ENCODE assay signal across 8 mouse cellular contexts in the genomic region with DNA sequence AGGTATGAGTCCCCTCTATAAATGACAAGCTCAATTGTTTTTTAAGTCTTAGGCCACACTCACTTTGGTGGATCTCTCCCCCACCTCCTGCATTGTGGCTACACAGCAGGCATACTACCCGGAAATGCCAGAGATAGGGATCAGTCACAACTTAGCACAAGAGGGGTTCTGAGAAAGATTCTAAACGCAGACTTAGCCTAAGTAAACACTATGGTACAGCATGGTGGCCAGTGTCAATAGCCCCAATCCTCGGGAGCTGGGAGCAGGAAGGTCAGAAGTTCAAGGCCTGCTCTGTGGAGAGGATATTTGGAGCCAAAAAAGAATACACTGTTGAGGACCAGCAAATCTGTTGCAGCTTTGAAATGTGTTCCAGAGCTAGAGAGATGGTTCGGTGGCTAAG. TPM values are rescaled to one million over a fixed set of nuclear protein-coding genes. Genes with fewer than 3 reads are reported as not detected.
DNase-seq lines count a peak whose midpoint lies in the region; ATAC-seq and TF ChIP-seq lines count a peak whose summit lies in the region.

No protein-coding gene starts in this region.

- H3K27me3 ChIP-seq in lung, embryonic 14.5 days (ENCODE audit: insufficient read depth, low read length) = no peaks in the 10 kb centered on the region
- no peaks in the 10 kb centered on the region for H3K27me3 ChIP-seq in embryonic facial prominence, embryonic 14.5 days (replicated peaks; ENCODE audit: control insufficient read depth, insufficient read depth, low read length)
- no peaks in the 10 kb centered on the region for H3K27me3 ChIP-seq in intestine, embryonic 16.5 days (replicated peaks; ENCODE audit: control insufficient read depth, insufficient read depth, low read length)
- H3K27me3 ChIP-seq in neural tube, embryonic 14.5 days (ENCODE audit: control insufficient read depth, insufficient read depth, low read length) = no peaks in the 10 kb centered on the region

- H3K4me2 ChIP-seq in lung, embryonic 14.5 days = peak overlapping the region; percentile 96
- H3K4me2 ChIP-seq in embryonic facial prominence, embryonic 14.5 days (ENCODE audit: low read depth, low read length) = peak overlapping the region; percentile 91
- H3K4me2 ChIP-seq in intestine, embryonic 16.5 days (ENCODE audit: low read depth, low read length) = peak overlapping the region; percentile 69
- H3K4me2 ChIP-seq in neural tube, embryonic 14.5 days (ENCODE audit: low read depth, low read length) = peak overlapping the region; percentile 91

- no peak for DNase-seq in lung, embryonic 14.5 days
- no peak for DNase-seq in lung, postnatal 25 days (ENCODE audit: low spot score)
- no peak for DNase-seq in embryonic facial prominence, embryonic 14.5 days (ENCODE audit: low spot score)
- no peak for DNase-seq in cerebellum, adult 11 months
- no peak for DNase-seq in spleen, postnatal 10 days (ENCODE audit: low spot score in 2 of 2)
- DNase-seq in urinary bladder, adult 2 months (ENCODE audit: low spot score) = no peak

- H3K36me3 ChIP-seq in lung, embryonic 14.5 days (ENCODE audit: insufficient read depth) = peaks cover 22% of the 10 kb centered on the region
- H3K36me3 ChIP-seq in embryonic facial prominence, embryonic 14.5 days (ENCODE audit: control insufficient read depth, insufficient read depth, low read length) = peaks cover 18% of the 10 kb centered on the region; the same call in 1 of the 2 replicates
- 0 out of 2 replicates have a peak, but pooled peaks cover 3% of the 10 kb centered on the region for H3K36me3 ChIP-seq in intestine, embryonic 16.5 days (ENCODE audit: control insufficient read depth, insufficient read depth, low read length)
- H3K36me3 ChIP-seq in neural tube, embryonic 14.5 days (ENCODE audit: control insufficient read depth, insufficient read depth, low read length) = peaks cover 6% of the 10 kb centered on the region; the same call in 1 of the 2 replicates

- no peak for ATAC-seq in lung, embryonic 14.5 days (ENCODE audit: insufficient read depth)
- ATAC-seq in embryonic facial prominence, embryonic 14.5 days (ENCODE audit: low read depth) = no peak
- no peak for ATAC-seq in intestine, embryonic 16.5 days
- no peak for ATAC-seq in neural tube, embryonic 14.5 days (ENCODE audit: low read depth)

- 26% methylated on average over 4 of the region's 4 CpGs for WGBS in lung, embryonic 14.5 days
- 39% methylated on average over 4 of the region's 4 CpGs for WGBS in embryonic facial prominence, embryonic 14.5 days
- 22% methylated on average over 4 of the region's 4 CpGs for WGBS in intestine, embryonic 16.5 days
- 50% methylated on average over 4 of the region's 4 CpGs for WGBS in neural tube, embryonic 14.5 days

- TF ChIP-seq CTCF in lung, embryonic 14.5 days (IDR thresholded peaks at IDR 0.05; ENCODE audit: low read depth) = no peak

- peak overlapping the region; percentile 91 for H3K4me3 ChIP-seq in lung, embryonic 14.5 days (ENCODE audit: low read depth, low read length)
- H3K4me3 ChIP-seq in embryonic facial prominence, embryonic 14.5 days (ENCODE audit: low read depth, low read length) = peak overlapping the region; percentile 91
- H3K4me3 ChIP-seq in intestine, embryonic 16.5 days (ENCODE audit: low read length) = peak overlapping the region; percentile 92
- no peak overlapping the region for H3K4me3 ChIP-seq in neural tube, embryonic 14.5 days (ENCODE audit: low read depth, low read length)

- peaks cover 16% of the 10 kb centered on the region for H3K4me1 ChIP-seq in lung, embryonic 14.5 days (ENCODE audit: insufficient read depth)
- peaks cover 18% of the 10 kb centered on the region for H3K4me1 ChIP-seq in embryonic facial prominence, embryonic 14.5 days (ENCODE audit: control insufficient read depth, insufficient read depth, low read length)
- peaks cover 21% of the 10 kb centered on the region for H3K4me1 ChIP-seq in intestine, embryonic 16.5 days (ENCODE audit: control insufficient read depth, insufficient read depth, low read length)
- H3K4me1 ChIP-seq in neural tube, embryonic 14.5 days (ENCODE audit: control insufficient read depth, insufficient read depth, low read length) = peaks cover 26% of the 10 kb centered on the region

- no peaks in the 10 kb centered on the region for H3K9me3 ChIP-seq in lung, embryonic 14.5 days (ENCODE audit: low read depth, low read length)
- no peaks in the 10 kb centered on the region for H3K9me3 ChIP-seq in embryonic facial prominence, embryonic 14.5 days (ENCODE audit: control insufficient read depth, low read length)
- no peaks in the 10 kb centered on the region for H3K9me3 ChIP-seq in intestine, embryonic 16.5 days (ENCODE audit: control insufficient read depth, low read length)
- H3K9me3 ChIP-seq in neural tube, embryonic 14.5 days (ENCODE audit: control insufficient read depth, low read length) = no peaks in the 10 kb centered on the region

- H3K27ac ChIP-seq in lung, embryonic 14.5 days (ENCODE audit: low read depth) = no peak overlapping the region
- no peak overlapping the region for H3K27ac ChIP-seq in embryonic facial prominence, embryonic 14.5 days (replicated peaks; ENCODE audit: low read depth, low read length)
- no peak overlapping the region for H3K27ac ChIP-seq in intestine, embryonic 16.5 days (ENCODE audit: low read length)
- H3K27ac ChIP-seq in neural tube, embryonic 14.5 days (ENCODE audit: low read depth, low read length) = no peak overlapping the region

- peak overlapping the region; percentile 85 for H3K9ac ChIP-seq in lung, embryonic 14.5 days
- H3K9ac ChIP-seq in embryonic facial prominence, embryonic 14.5 days (ENCODE audit: low read depth, low read length) = peak overlapping the region; percentile 86
- H3K9ac ChIP-seq in intestine, embryonic 16.5 days (ENCODE audit: low read depth, low read length) = peak overlapping the region; percentile 83
- no peak overlapping the region for H3K9ac ChIP-seq in neural tube, embryonic 14.5 days (replicated peaks; ENCODE audit: low read depth, low read length)

RNA-seq across cellular contexts. Expression of a gene that starts 1.6 kb away (rescaled TPM):
- polyA plus RNA-seq in lung, embryonic 14.5 days (2014; fragmentation: Nextera tagmentation; extraction: Ambion mirVana) = 9.3 and 9.4 TPM in 2 replicates
- polyA plus RNA-seq in embryonic facial prominence, embryonic 14.5 days (2014; fragmentation: Nextera tagmentation; extraction: Ambion mirVana) = 10.4 and 12.1 TPM in 2 replicates
- 12.6 and 13.2 TPM in 2 replicates for polyA plus RNA-seq in intestine, embryonic 16.5 days (2015; fragmentation: Nextera tagmentation; extraction: Ambion mirVana)
- 10.6 and 17.6 TPM in 2 replicates for polyA plus RNA-seq in neural tube, embryonic 14.5 days (2014; fragmentation: Nextera tagmentation; extraction: Ambion mirVana)
- 66.2 and 67.3 TPM in 2 replicates for polyA plus RNA-seq in urinary bladder, adult 2 months (2012; rRNA removed)

RNA-seq across cellular contexts. Expression of a gene that starts 1.6 kb away (rescaled TPM):
- polyA plus RNA-seq in lung, embryonic 14.5 days (2014; fragmentation: Nextera tagmentation; extraction: Ambion mirVana) = 89.8 and 96.0 TPM in 2 replicates
- 55.7 and 60.2 TPM in 2 replicates for polyA plus RNA-seq in embryonic facial prominence, embryonic 14.5 days (2014; fragmentation: Nextera tagmentation; extraction: Ambion mirVana)
- polyA plus RNA-seq in intestine, embryonic 16.5 days (2015; fragmentation: Nextera tagmentation; extraction: Ambion mirVana) = 51.0 and 56.3 TPM in 2 replicates
- polyA plus RNA-seq in neural tube, embryonic 14.5 days (2014; fragmentation: Nextera tagmentation; extraction: Ambion mirVana) = 63.3 and 63.7 TPM in 2 replicates
- 4.3 and 11.0 TPM in 2 replicates for polyA plus RNA-seq in urinary bladder, adult 2 months (2012; rRNA removed)

RNA-seq across cellular contexts. Expression of a gene that starts 22.9 kb away (rescaled TPM):
- 39.9 and 44.1 TPM in 2 replicates for polyA plus RNA-seq in lung, embryonic 14.5 days (2014; fragmentation: Nextera tagmentation; extraction: Ambion mirVana)
- 27.2 and 34.4 TPM in 2 replicates for polyA plus RNA-seq in embryonic facial prominence, embryonic 14.5 days (2014; fragmentation: Nextera tagmentation; extraction: Ambion mirVana)
- 15.0 and 18.1 TPM in 2 replicates for polyA plus RNA-seq in intestine, embryonic 16.5 days (2015; fragmentation: Nextera tagmentation; extraction: Ambion mirVana)
- polyA plus RNA-seq in neural tube, embryonic 14.5 days (2014; fragmentation: Nextera tagmentation; extraction: Ambion mirVana) = 17.0 and 19.0 TPM in 2 replicates
- polyA plus RNA-seq in urinary bladder, adult 2 months (2012; rRNA removed) = 7.1 and 7.9 TPM in 2 replicates

RNA-seq across cellular contexts. Expression of a gene that starts 31.0 kb away (rescaled TPM):
- 39.1 and 40.5 TPM in 2 replicates for polyA plus RNA-seq in lung, embryonic 14.5 days (2014; fragmentation: Nextera tagmentation; extraction: Ambion mirVana)
- 45.8 and 55.2 TPM in 2 replicates for polyA plus RNA-seq in embryonic facial prominence, embryonic 14.5 days (2014; fragmentation: Nextera tagmentation; extraction: Ambion mirVana)
- 78.6 and 87.5 TPM in 2 replicates for polyA plus RNA-seq in intestine, embryonic 16.5 days (2015; fragmentation: Nextera tagmentation; extraction: Ambion mirVana)
- polyA plus RNA-seq in neural tube, embryonic 14.5 days (2014; fragmentation: Nextera tagmentation; extraction: Ambion mirVana) = 84.6 and 95.7 TPM in 2 replicates
- 34.1 and 38.0 TPM in 2 replicates for polyA plus RNA-seq in urinary bladder, adult 2 months (2012; rRNA removed)

RNA-seq across cellular contexts. Expression of a gene that starts 35.7 kb away (rescaled TPM):
- polyA plus RNA-seq in lung, embryonic 14.5 days (2014; fragmentation: Nextera tagmentation; extraction: Ambion mirVana) = 37.9 and 38.0 TPM in 2 replicates
- 39.1 and 40.5 TPM in 2 replicates for polyA plus RNA-seq in embryonic facial prominence, embryonic 14.5 days (2014; fragmentation: Nextera tagmentation; extraction: Ambion mirVana)
- 44.4 and 47.1 TPM in 2 replicates for polyA plus RNA-seq in intestine, embryonic 16.5 days (2015; fragmentation: Nextera tagmentation; extraction: Ambion mirVana)
- 38.3 and 39.2 TPM in 2 replicates for polyA plus RNA-seq in neural tube, embryonic 14.5 days (2014; fragmentation: Nextera tagmentation; extraction: Ambion mirVana)
- 25.8 and 38.8 TPM in 2 replicates for polyA plus RNA-seq in urinary bladder, adult 2 months (2012; rRNA removed)
